Mouse (Mus musculus) urinary bladder, adult 2 months (tissue): Measurements from ENCODE around the gene Midn. TPM values are rescaled to one million over a fixed set of nuclear protein-coding genes. Genes with fewer than 3 reads are reported as not detected.

Experiments
- DNase-seq: peaks from one replicate; pipeline ENCODE4 v3.0.0; 2022; ENCODE audit warnings: low spot score
- polyA plus RNA-seq: library from polyadenylated mRNA; depleted of rRNA; stranded (reverse); fragments of >200 nt; gene quantifications from 2 replicates; pipeline ENCODE4 v1.2.3, GENCODE M21; 2012; rRNA removed

Midn gene
- polyA plus RNA-seq, 1 experiment, result 21.2 TPM

GRCm38 (mm10) chr10:80190491-80191051 lies 42.5 kb downstream of the Midn start:
- DNase-seq, result peak; percentile 21

GRCm38 (mm10) chr10:80193976-80194375 lies 45.9 kb downstream of the Midn start:
- no peak for DNase-seq

DNA sequence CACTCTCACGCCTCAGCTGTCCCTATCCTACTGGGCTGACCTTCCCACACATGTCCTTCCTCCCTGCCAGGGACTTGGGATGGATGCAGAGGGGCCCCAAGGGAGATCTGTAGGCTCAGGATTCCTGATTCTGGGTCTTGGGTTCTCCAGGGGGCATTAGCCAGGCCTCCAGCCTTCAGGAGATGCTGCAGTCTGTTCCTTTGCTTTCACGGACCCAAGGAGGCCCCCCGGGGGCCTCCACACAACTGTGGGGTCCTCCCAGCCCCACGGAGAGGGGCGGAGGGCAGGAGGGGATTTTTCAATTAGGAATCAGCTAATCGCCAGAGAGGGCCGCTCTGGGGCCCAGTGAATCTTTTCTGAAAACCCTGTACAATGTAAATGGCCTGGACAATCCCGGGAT lies 46.4 kb downstream of the Midn start:
- DNase-seq, result no peak

DNA sequence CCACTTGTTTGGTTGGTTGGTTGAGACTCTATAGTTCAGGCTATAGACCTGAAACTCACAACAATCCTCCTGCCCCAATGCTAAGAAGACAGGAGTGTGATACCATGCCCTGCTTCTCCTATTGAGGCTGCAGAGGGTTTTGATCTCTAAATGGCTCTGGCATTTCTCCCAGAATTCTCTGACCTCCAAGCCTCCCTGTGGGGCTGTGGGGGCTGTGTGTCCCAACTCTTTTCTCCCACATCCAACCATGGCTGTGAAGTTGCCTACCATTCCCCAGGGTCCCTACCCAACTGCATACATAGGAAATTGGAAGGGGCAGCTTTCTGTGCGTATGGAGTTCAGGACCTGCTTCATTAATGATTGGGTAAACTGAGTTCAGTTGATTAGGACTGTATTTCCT lies 48.1 kb downstream of the Midn start:
- no peak for DNase-seq

- no peak for DNase-seq
Observed at GRCm38 (mm10) chr10:80196778-80197581, 48.9 kb downstream of the Midn start.

DNA sequence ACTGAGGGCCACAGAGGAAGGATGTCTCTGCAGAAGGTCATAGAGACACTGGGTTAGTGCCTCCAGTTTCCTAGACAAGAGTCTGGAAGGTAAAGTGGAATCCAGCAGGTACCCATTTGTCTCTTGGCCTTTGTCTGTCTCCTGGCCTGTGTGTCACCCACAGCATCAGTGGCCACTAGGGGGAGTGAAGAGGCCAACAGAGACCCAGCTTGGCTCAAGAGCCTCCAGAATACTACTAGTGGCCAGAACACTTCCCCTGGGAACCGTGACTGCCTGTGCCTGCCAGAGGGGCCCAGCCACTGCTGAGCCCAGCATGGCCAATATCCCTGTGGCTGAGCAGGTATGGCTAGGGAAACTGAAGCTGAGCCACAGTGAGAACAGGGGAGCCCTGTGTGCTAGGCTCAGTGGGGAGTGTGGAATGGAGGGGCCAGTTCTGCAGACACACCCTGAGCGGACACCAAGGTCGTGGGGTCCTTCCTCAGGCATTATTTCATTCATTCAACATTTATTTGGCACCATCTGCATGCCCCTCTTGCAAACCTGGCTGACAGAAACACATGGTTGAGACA lies 51.5 kb downstream of the Midn start:
- DNase-seq, result no peak

DNA sequence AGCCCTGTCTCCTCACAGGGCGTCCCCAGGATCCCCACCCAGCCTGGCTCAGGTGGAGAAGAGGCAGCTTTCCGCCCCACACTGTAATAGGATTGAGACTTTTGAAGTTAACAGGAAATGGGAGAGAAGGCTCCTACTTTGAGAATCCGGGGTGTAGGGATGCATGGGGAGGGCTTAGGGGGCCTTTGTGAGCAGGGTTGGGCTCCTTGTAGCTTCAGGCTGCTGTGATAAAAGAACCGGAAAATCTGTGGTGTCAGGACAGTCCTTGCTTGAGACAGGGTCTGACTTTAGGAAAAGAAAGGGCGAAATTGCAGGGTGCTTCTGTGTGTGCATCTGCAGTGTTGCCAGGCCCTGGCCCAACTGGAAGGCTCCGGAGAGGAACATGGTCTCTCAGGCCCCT lies 52.4 kb downstream of the Midn start:
- no peak for DNase-seq

- no peak for DNase-seq
Observed at GRCm38 (mm10) chr10:80204055-80204454, 56.0 kb downstream of the Midn start.

GRCm38 (mm10) chr10:80207201-80207600 lies 59.1 kb downstream of the Midn start:
- no peak for DNase-seq

DNA sequence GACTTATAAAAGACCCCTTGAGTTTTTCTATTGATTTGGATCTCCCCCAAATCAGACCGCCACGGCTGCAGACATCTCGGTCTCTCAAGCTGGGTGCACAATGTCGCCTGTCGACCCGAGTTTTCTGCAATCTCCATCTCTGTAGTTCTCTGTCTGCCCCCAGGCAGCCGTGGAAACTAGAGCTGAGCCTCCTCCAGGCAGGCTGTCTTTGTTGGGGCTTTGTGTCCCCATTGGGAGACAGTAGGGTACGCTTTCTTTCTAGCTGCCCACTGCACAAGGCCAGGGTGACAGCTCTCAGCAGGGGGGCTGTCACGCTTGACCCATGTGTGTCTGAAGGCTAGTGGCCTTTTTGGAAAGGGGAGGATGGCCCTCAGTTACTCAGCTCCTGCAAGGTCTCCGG lies 59.6 kb downstream of the Midn start:
- DNase-seq, result no peak

Other genes with a start within 250 kb of the Midn start
- gene Med16, start 239.3 kb upstream of the Midn start, polyA plus RNA-seq, result 31.7 and 40.9 TPM in 2 replicates
- not detected in 2 replicates for gene Gm26602, start 237.4 kb upstream of the Midn start, polyA plus RNA-seq
- 5.5 and 5.7 TPM in 2 replicates for gene Kiss1r, start 231.3 kb upstream of the Midn start, polyA plus RNA-seq
- gene R3hdm4, start 227.1 kb upstream of the Midn start, polyA plus RNA-seq, result 140 and 147 TPM in 2 replicates
- 3.8 and 4.1 TPM in 2 replicates for gene Arid3a, start 221.2 kb upstream of the Midn start, polyA plus RNA-seq
- gene Wdr18, start 188.1 kb upstream of the Midn start, polyA plus RNA-seq, result 23.5 and 25.0 TPM in 2 replicates
- gene Grin3b, start 177.6 kb upstream of the Midn start, polyA plus RNA-seq, result 0.04 TPM in 1 of 2 replicates, not detected in the other
- gene Tmem259, start 163.9 kb upstream of the Midn start, polyA plus RNA-seq, result 135 and 159 TPM in 2 replicates
- 173 and 185 TPM in 2 replicates for gene Cnn2, start 159.7 kb upstream of the Midn start, polyA plus RNA-seq
- gene Abca7, start 151.8 kb upstream of the Midn start, polyA plus RNA-seq, result 7.5 and 9.2 TPM in 2 replicates
- gene Arhgap45, start 131.6 kb upstream of the Midn start, polyA plus RNA-seq, result 18.9 and 23.0 TPM in 2 replicates
- 141 and 178 TPM in 2 replicates for gene Polr2e, start 108.5 kb upstream of the Midn start, polyA plus RNA-seq
- gene Gpx4, start 101.1 kb upstream of the Midn start, polyA plus RNA-seq, result 524 and 620 TPM in 2 replicates
- gene Sbno2, start 42.7 kb upstream of the Midn start, polyA plus RNA-seq, result 34.0 and 35.4 TPM in 2 replicates
- 77.3 and 89.9 TPM in 2 replicates for gene Stk11, start 32.5 kb upstream of the Midn start, polyA plus RNA-seq
- gene Atp5d, start 9.6 kb upstream of the Midn start, polyA plus RNA-seq, result 367 and 372 TPM in 2 replicates
- gene Cbarp, start 7.4 kb upstream of the Midn start, polyA plus RNA-seq, result 9.2 and 12.2 TPM in 2 replicates
- 249 and 276 TPM in 2 replicates for gene Cirbp, start 17.7 kb downstream of the Midn start, polyA plus RNA-seq
- 18.4 and 21.5 TPM in 2 replicates for gene 1600002K03Rik, start 24.7 kb downstream of the Midn start, polyA plus RNA-seq
- gene Efna2, start 31.2 kb downstream of the Midn start, polyA plus RNA-seq, result 3.0 and 3.3 TPM in 2 replicates
- 36.1 and 37.8 TPM in 2 replicates for gene Mum1, start 78.2 kb downstream of the Midn start, polyA plus RNA-seq
- gene Ndufs7, start 100.8 kb downstream of the Midn start, polyA plus RNA-seq, result 294 and 337 TPM in 2 replicates
- gene Gamt, start 112.7 kb downstream of the Midn start, polyA plus RNA-seq, result 17.4 and 19.0 TPM in 2 replicates
- gene Dazap1, start 113.2 kb downstream of the Midn start, polyA plus RNA-seq, result 68.2 and 82.3 TPM in 2 replicates
- gene Rps15, start 144.2 kb downstream of the Midn start, polyA plus RNA-seq, result 3,215 and 3,453 TPM in 2 replicates
- gene Apc2, start 147.7 kb downstream of the Midn start, polyA plus RNA-seq, result 0.76 and 1.4 TPM in 2 replicates
- gene 2310011J03Rik, start 172.3 kb downstream of the Midn start, polyA plus RNA-seq, result 41.8 and 45.6 TPM in 2 replicates
- gene Pcsk4, start 181.2 kb downstream of the Midn start, polyA plus RNA-seq, result 9.5 and 9.9 TPM in 2 replicates
- 7.7 and 18.0 TPM in 2 replicates for gene Reep6, start 181.7 kb downstream of the Midn start, polyA plus RNA-seq
- 57.9 and 65.7 TPM in 2 replicates for gene Adamtsl5, start 200.1 kb downstream of the Midn start, polyA plus RNA-seq
- 4.5 and 6.4 TPM in 2 replicates for gene Plk5, start 208.2 kb downstream of the Midn start, polyA plus RNA-seq
- 11.2 and 11.5 TPM in 2 replicates for gene Mex3d, start 239.4 kb downstream of the Midn start, polyA plus RNA-seq